Mouse (Mus musculus) cerebellum, adult 9-11 months (tissue): Measurements from ENCODE around the gene Aars2.

Experiments
- DNase-seq: peaks from one replicate; pipeline ENCODE4 v3.0.0; 2022

The Aars2 gene

DNA sequence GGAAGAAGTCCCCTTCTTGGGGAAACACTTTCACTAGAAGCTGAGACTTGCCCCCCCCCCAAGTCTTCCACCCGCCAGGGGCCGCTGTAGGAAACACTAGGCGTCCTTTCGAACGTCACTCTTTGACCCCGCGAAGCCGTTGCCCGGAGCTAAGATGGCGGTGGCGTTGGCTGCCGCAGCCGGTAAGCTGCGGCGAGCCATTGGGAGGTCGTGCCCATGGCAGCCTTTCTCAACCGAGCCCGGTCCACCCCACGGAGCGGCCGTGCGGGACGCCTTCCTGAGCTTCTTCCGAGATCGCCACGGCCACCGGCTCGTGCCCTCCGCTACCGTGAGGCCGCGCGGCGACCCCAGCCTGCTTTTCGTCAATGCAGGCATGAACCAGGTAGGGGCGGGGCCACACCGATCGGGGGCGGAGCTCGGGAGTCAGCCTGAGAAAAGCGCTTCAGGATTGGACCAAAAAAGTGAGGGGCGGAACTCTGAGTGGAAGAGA, at the start of gene Aars2:
Gene Aars2, plus strand, starts transcription at position 142 of the 490 bp plus-strand sequence.
- peak; percentile 93 for DNase-seq

GRCm38 (mm10) chr17:45457487-45457886, 49.2 kb upstream of the Aars2 start:
- DNase-seq: no peak

DNA sequence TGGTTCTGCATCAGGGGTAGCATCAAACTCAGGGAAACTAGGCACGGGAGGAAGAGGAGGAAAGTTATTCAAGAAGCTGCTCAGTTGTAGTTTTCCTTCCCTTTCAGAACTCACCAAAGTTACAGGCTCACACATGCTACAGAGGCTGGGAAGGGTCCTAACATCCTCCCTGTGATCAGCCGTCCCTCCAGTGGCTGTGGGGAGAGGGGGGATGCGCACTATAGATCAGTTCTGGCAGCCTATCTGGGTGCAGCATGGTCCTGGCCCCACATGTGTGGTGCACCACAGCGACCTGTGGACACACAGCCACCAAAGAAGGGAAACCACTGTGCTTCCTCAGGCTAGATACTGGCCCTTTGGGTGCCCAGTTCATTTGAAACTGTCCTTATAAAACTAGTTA, 48.1 kb upstream of the Aars2 start:
- no peak for DNase-seq

GRCm38 (mm10) chr17:45459062-45459461, 47.6 kb upstream of the Aars2 start:
- no peak for DNase-seq

GRCm38 (mm10) chr17:45462506-45462905, 44.1 kb upstream of the Aars2 start:
- no peak for DNase-seq

- no peak for DNase-seq
Measured at GRCm38 (mm10) chr17:45464255-45464654, 42.4 kb upstream of the Aars2 start.

- DNase-seq: no peak
Measured at GRCm38 (mm10) chr17:45466701-45467100, 39.9 kb upstream of the Aars2 start.

DNA sequence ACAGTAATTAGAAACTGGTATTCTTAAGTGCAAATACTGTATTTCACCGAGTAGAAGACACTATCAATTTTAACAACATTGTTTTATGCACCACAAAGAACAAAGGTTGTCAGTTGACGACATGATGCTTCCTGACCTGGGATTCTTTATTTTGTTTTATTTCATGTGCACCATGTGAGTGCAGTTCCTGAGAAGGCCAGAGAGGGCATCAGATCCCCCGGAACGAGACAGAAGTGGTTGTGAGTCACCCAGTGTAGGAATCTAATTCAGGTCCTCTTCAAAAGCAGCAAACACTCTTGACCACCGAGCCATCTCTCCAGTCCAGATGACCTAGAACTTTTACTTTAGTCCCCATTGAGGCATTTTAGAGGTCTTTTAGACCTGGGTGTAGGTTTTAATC, 38.3 kb upstream of the Aars2 start:
- no peak for DNase-seq

- no peak for DNase-seq
Measured at GRCm38 (mm10) chr17:45470726-45471125, 35.9 kb upstream of the Aars2 start.

DNA sequence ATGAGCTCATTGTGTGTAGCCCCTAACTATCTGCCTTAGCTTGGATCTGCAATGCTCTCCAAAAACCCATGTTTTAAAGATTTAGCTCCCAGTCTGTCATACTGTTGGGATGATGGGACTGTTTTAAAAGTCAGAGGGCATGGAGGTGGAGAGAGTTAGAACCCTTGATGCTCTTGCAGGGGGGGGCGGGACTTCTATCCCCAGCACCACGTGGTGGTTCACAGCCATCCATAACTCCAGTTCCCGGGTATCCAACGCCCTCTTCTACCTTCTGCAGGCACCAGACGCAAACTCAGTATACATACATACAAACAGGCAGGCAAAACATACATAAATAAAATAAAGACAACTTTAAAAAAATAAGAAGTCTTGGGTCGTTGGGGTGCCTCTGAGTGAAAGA, 33.0 kb upstream of the Aars2 start:
- DNase-seq: no peak

DNA sequence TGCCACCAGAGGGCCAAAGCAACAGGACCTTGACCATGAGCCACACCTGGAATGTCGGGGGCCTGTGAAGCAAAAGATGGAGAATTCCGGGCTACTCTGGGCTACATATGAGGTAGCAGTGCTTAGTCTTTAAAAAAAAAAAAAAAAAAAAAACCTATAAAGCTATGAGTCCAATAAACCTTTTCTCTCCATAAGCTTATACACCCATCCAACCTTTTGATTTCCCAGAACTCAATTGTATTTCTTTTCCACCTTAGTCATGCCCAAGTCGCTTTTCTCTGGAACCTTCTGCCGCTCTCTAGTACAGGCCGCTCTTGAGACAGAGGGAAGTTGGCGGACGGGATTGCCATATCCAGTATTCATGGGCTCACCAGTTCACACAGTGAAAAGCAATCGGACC, 32.5 kb upstream of the Aars2 start:
- DNase-seq: no peak

DNA sequence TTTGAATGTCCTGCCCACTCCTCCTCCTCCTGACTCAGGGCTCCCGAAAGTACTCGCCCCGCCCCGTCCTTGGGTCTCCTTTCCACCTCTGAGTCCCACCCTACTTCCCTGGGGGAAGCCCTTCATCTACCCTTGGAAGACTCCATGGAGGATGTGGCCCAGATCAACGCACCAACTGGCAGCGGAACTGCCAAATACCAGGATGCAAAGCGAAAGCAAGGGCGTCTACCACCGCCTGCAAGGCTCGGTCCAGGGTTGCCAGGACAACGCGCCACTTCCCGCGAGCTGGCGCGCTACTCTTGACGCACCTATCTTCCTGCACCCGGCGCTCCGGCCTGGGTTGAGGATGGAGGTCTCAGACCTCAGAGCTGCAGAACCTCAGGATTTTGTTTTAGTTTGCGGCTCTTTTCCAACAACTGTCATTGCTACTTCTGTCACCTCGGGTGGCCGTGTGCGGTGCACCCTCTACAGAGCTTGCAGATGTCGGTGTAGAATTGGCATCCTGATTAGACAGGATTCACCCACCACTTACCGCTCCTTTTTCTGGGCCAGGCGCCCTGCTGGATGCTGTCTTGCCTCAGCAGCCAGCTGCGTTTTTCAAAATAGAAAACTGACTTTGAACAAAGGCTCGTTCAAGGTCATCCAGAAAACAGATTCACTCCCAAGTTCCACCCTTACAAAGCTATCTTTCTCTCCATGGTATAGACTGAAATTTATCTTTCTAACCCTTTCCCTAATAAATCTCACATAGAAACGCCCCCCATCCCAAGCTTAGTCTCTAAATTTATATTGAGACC, 31.8 kb upstream of the Aars2 start, which contains the start of gene Spats1:
Gene Spats1, minus strand, starts transcription at position 747 of the 797 bp plus-strand sequence.
- DNase-seq: peak; percentile 90

DNA sequence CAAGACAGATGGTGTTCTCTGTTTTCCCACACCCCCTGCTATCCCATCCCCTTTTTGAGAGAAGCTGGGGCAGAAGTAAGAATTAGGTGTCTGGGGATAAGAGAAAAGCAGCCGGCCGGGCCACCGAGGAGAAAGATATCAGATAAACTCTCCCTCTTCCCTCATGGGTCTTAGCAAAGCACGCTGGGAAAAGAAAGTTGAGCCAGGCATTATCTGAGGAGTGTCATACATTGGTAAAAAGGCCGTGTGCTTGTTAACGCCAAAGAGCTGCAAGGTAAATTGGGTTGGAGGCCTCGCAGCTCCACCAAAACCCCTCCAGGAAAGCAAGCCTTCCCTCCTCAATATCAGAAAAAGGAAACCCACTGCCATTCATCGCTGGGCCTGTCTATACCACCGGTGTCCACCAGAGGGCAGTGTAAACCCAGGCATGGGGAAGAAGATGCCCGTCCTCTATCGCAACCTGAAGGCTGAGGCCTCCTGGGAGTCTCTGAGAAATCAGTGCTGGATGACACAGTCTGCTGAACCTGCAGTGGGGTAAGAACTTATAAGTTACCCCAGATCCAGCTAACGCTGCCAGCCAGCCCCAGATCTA, 28.3 kb upstream of the Aars2 start:
- peak; percentile 83 for DNase-seq

DNA sequence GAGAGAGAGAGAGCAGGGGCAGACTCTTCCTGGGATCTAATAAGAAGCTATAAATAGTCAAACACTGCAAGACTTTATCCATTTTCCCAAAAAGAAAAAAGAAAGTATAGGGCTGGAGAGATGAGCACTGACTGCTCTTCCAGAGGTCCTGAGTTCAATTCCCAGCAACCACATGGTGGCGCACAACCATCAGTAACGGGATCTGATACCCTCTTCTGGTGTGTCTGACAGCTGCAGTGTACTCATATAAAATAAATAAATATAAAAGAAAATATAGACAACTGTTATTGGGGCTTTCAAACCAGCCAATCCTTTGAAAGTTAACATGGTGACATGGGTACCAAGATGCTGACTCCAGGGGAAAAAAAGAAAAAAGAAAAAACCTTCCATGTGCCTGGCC, 26.2 kb upstream of the Aars2 start:
- peak; percentile 25 for DNase-seq

DNA sequence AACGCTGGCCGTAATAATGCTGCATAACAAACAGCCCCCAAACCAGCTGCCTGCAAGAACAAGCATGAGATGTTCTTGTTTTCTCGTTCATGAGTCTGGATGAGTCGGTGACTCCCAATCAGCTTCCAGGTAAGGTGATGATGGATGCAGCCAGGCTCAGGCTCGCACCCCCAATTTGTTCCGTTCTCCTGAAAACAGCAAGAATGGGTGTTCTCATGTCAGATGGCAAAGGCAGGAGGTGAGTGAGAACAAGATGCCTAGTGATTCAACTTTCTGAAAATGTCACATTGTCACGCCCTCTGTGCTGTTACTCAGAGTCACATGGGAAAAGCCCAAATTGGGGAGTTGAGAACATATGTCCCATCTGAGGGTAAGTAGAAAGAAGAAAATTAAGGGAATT, 21.1 kb upstream of the Aars2 start:
- DNase-seq: no peak

GRCm38 (mm10) chr17:45487216-45487615, 19.4 kb upstream of the Aars2 start:
- no peak for DNase-seq

- DNase-seq: no peak
Measured at GRCm38 (mm10) chr17:45488321-45489254, 18.1 kb upstream of the Aars2 start.

- no peak for DNase-seq
Measured at GRCm38 (mm10) chr17:45489736-45490135, 16.9 kb upstream of the Aars2 start.

- DNase-seq: no peak
Measured at GRCm38 (mm10) chr17:45490532-45491154, 16.0 kb upstream of the Aars2 start.

- DNase-seq: no peak
Measured at GRCm38 (mm10) chr17:45495398-45495797, 11.2 kb upstream of the Aars2 start.

GRCm38 (mm10) chr17:45498397-45498796, 8.2 kb upstream of the Aars2 start:
- no peak for DNase-seq

- no peak for DNase-seq
Measured at GRCm38 (mm10) chr17:45499516-45499915, 7.1 kb upstream of the Aars2 start.

DNA sequence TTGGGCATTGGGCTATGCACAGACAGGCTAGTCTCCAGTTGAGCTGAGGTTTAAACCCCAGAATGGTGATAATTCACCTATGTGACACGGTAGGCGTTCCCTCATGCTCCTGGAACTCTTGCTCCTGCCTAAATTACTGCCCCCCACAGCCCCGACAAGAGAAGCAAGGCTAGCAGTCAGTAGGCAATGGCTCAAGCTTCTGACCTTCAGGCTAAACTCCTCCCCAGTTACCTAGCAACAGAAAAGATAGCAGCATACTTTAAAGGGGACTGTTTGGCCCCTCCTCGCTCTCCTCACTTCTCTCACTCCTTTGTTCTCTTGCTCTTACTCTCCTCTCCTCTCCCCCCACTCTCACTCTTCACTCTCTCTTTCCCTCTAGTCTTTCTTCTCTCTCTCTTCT, 5.7 kb upstream of the Aars2 start:
- DNase-seq: no peak
